Mouse (Mus musculus) thymus, postnatal 36 days (tissue): ENCODE measurements around the gene Ugt1a9.

Experiments
- DNase-seq, 2 experiments: peaks; one replicate each; pipeline ENCODE4 v3.0.0; 2022; ENCODE audit warnings: mixed read lengths in 2 of 2

Ugt1a9 gene

DNA sequence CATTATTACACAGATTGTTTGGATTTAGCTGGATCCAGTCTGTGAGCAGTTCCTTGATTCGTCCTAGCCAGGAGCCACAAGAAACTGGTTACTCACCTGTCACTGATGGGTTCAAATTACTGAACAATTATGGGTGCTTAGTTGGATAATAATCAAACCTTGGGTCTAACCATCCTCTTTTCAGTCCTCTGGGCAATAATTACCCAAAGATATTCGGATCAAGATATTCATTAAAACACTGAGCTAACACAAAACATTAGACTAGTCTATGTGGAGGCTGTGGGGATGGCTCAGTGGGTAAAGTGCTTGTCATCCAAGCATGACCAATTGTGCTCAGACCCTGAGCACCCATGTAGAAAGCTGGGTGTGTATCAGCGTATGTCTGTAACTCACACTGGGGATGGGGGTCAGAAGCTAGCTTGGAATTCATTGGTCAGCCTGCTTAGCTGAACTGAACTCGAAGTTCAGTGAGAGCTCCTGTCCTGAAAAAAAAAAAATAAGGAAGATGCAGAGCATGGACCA, 165.4 kb downstream of the Ugt1a9 start:
- DNase-seq: no peak

DNA sequence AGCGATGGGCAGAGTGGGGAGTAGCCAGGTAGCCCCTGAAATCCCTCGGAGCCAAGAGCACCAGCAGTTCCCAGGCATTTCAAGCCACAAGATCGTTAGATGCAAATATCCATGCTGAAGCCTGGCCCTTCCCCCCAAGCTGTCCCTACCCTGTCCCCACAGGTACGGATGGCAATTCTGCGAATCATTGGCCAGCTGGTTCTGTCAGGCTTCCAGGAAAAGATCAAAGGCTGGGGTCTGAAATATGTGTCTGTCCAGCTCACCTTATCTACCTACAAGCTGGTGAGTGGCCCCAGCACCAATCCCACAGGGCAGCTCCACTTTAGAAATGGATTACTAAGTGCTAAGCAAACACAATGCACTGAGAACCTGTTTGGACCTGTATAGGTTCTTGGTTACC, 166.7 kb downstream of the Ugt1a9 start:
- peak in 1 of 2 experiments; percentile 16 for DNase-seq

GRCm38 (mm10) chr1:88238771-88239170, 168.2 kb downstream of the Ugt1a9 start:
- DNase-seq: no peak

DNA sequence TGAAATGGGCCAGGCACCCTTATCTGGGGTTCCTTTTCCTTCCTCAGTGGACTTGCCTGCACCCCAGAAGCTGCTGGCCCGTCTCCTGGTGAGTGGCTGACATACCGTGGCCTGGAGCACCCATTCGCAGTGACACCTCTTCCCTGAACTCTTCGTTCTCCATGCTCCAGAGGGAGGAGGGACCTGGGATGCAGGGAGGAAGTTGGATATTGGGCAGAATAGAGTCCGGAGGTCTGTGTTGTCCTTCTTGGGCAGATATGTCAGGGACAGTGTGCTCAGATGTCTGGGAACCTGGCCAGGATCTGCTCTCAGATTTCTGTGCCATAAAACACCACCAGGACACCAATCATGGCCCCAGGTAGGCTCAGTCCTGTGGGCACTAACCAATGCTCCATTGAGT, 169.5 kb downstream of the Ugt1a9 start:
- no peak for DNase-seq

GRCm38 (mm10) chr1:88240579-88240978, 170.0 kb downstream of the Ugt1a9 start:
- DNase-seq: no peak

DNA sequence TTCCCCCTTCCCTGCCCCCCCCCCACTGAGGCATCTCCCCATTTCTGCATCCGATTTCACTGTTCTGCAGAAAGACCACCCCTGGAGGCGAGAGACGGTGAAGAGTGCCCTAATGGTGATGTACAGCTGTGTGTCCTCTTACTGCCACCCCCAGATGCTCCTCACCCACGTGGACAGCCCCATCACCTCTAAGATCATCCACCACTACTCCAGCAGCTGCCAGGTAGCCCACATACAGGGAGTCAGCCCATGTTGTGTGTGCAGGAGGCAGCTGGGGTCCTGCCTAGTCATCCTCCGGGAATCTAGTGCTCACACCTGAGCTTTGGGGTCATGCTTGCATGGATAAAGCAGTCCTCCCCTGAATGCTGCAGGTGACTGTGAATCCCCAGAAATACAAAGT, 173.3 kb downstream of the Ugt1a9 start:
- peak in 1 of 2 experiments; percentile 19 for DNase-seq

DNA sequence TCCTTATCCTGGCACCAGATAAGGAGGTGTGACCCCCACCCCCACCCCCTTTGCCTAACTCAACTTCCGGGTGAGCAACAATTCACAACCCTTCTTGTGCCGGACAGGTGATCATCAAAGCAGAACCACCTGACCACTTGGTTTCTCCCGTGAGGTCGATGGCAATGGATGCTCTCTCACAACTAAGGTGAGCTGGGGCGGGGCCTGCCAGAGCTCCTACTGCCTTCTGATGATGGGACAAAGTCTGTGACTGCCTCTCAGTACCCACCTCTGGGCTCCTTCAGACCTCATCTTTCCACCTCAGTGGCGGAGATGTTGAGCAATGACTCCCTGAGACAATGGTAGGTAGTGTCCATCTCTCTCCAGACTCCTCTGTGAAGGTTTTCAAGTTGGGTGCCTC, 175.3 kb downstream of the Ugt1a9 start:
- no peak for DNase-seq

GRCm38 (mm10) chr1:88246386-88246785, 175.8 kb downstream of the Ugt1a9 start:
- no peak for DNase-seq

GRCm38 (mm10) chr1:88247660-88248059, 177.1 kb downstream of the Ugt1a9 start:
- DNase-seq: no peak

DNA sequence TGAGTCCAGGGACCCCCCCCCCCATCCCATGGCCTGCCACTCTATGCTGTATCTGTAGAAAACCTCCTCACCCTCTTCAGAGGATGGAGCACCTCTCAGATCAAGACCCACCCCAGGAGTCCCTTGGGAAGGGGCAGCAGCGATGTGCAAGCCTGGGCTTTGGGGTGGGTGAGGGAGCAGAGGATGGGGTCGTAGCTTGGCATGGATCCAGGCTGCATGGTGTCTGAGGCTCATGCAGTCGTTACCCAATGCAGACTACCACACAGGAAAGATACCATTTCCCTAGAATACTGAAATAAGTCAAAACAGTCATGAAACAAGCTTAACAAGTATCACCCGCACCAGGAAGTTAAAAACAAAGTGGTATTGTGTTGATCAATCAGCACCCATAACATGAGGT, 178.1 kb downstream of the Ugt1a9 start:
- no peak for DNase-seq

- DNase-seq: no peak
Observed at GRCm38 (mm10) chr1:88249596-88249995, 179.0 kb downstream of the Ugt1a9 start.

GRCm38 (mm10) chr1:88250023-88250422, 179.4 kb downstream of the Ugt1a9 start:
- DNase-seq: no peak

- no peak for DNase-seq
Observed at GRCm38 (mm10) chr1:88253106-88253505, 182.5 kb downstream of the Ugt1a9 start.

- DNase-seq: no peak
Observed at GRCm38 (mm10) chr1:88253540-88253939, 182.9 kb downstream of the Ugt1a9 start.

DNA sequence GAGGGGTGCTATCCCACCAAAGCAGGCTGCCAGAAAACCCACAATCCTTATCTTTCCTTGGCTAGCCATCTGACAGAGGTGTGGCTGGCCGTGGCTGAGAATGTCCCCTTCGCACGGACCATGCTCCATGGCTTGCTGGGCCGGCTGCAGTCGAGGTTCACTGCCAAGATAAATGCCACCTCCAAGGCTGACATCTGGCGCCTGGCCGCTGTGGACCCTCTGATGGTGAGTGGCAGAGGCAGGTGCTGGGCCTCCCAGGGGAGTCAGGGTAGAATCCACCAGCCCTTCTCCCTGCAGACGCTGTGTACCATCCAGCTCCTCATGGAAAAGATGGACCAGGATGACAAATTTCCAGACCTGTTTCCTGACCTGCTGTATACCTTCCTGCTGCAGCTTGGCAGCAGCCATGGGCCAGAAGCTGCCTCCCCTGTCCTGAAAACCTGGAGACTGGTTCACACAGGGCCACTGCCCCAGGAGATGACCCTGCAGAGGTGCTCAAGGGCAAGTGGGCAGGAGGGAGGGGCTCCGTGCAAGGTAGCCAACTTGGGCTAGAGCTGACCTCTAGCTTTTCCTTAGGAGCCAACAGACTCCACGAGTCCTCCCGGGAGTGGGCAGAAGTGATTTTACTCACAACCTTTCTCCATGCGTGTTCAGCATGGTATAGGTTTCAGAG, 184.3 kb downstream of the Ugt1a9 start:
- DNase-seq: no peak

GRCm38 (mm10) chr1:88255466-88255857, 184.9 kb downstream of the Ugt1a9 start:
- no peak for DNase-seq

DNA sequence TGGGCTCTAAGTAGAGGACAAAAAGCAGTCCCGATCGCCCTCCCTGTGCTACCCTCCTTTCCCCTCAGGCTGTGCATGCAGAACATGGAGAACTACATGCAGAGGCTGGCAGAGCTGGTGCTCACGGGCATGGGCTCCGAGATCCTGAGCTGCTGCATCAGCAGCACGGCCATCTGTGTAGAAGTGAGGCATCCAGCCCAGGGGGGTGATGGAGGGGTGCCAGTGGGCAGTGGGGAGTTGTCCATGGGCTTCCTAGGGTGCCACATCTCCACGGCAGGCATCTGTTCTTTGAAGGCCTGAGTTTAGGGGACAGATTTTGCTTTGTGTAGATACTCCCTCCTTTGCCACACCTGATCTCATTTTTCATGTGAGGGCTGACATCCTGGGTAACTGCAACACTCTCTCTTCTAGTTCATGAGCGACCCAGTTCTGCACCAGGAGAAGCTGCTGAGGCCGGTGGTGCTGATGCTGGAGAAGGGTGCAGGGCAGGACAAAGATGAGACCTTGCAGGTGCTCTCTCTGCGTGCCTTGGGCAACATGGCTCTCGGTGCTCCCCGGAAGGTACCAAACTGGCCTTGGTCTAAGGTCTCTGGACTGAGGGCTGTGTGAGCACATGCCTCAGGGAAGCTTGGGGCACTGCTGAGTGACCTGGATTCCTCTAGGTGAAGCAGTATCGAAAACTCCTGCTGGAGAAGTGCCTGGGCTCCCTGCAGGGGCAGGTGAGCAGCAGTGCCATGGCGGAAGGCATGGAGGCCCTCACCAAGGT, 185.6 kb downstream of the Ugt1a9 start:
- DNase-seq: no peak

DNA sequence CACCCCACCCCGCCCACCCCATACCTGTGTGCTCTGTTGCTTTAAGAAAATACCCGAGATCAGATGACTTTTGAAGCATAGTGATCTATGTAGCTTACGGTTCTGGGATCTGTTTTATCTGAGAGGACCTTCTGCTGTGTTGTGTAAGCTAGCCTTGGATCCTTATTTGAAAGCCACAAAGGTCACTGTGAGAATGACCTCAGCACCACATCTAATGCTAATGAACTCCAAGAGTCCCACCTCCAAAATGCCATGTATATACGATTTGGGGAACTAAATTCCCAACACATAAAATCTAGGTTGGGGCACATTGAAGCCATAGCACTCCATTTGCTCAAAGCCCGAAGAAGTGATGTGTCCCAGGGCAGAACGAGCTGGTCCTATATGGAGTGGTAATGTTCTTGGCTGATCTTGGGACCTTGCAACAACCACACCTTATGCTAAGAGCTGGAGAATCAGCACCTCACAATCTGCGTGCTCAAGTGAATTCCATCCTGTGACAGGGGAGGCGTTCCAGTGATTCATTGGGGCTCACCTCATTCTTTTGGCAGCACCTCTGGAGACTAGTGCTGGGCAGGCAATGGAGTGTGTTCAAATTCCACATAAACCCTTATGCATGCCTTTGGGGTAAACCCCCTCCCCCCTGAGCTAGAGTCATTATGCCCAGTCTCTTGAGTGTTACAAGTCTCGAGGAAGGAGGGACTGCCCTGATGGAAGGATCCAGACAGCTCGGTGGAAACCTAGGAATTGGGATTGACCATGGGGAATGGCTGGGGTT, 186.5 kb downstream of the Ugt1a9 start:
- DNase-seq: no peak

- no peak for DNase-seq
Observed at GRCm38 (mm10) chr1:88257681-88258080, 187.1 kb downstream of the Ugt1a9 start.

DNA sequence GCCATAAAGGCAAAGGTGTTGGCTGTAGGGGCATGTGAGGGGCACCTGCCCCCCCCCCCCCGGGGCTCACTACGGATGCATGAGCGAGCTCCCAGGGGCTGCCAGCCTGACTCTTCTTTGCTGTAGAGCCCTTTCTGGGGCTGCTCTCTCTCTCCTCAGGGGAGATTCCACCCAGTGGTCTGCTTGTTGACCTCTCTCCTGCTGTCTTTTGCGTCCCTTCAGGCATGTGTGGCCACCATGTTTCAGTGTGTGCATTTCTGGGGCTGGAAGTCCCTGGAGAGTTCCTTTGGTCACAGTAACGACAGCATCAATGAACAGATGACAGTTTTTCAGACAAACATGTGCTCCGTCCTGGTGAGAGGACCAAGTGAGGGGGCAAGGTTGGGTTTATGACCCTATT, 187.8 kb downstream of the Ugt1a9 start:
- DNase-seq: no peak

GRCm38 (mm10) chr1:88258881-88259642, 188.5 kb downstream of the Ugt1a9 start:
- no peak for DNase-seq

- DNase-seq: no peak
Observed at GRCm38 (mm10) chr1:88259643-88260024, 189.0 kb downstream of the Ugt1a9 start.

- no peak for DNase-seq
Observed at GRCm38 (mm10) chr1:88260114-88260513, 189.5 kb downstream of the Ugt1a9 start.
